8 mouse cellular contexts compared by ENCODE assay signal in genomic region chr4:82762430-82763119, GRCm38 (mm10). TPM values are rescaled to one million over a fixed set of nuclear protein-coding genes. Genes with fewer than 3 reads are reported as not detected.
DNase-seq lines count a peak whose midpoint lies in the region; ATAC-seq and TF ChIP-seq lines count a peak whose summit lies in the region.

No protein-coding gene starts in this region.

- H3K4me1 ChIP-seq in kidney, embryonic 14.5 days (ENCODE audit: control insufficient read depth, insufficient read depth, low read length) = no peaks in the 10 kb centered on the region
- no peaks in the 10 kb centered on the region for H3K4me1 ChIP-seq in midbrain, postnatal 0 days (ENCODE audit: insufficient read depth, low read length)

- no peaks in the 10 kb centered on the region for H3K36me3 ChIP-seq in kidney, embryonic 14.5 days (ENCODE audit: control insufficient read depth, insufficient read depth, low read length)
- no peaks in the 10 kb centered on the region for H3K36me3 ChIP-seq in midbrain, postnatal 0 days (ENCODE audit: insufficient read depth, low read length)

- peak overlapping the region; percentile 18; the same call in 1 of the 2 replicates for H3K4me2 ChIP-seq in kidney, embryonic 14.5 days (replicated peaks; ENCODE audit: low read depth, low read length)
- 0 out of 2 replicates have a peak overlapping the region, but pooled peaks have one; percentile 9 for H3K4me2 ChIP-seq in midbrain, postnatal 0 days (ENCODE audit: low read depth, low read length, poor library complexity, severe bottlenecking)

- TF ChIP-seq CTCF in midbrain, postnatal 0 days (IDR thresholded peaks at IDR 0.05) = no peak

- H3K27me3 ChIP-seq in kidney, embryonic 14.5 days (ENCODE audit: control insufficient read depth, insufficient read depth, low read length) = no peaks in the 10 kb centered on the region
- no peaks in the 10 kb centered on the region for H3K27me3 ChIP-seq in midbrain, postnatal 0 days (ENCODE audit: insufficient read depth, low read length)

- H3K9me3 ChIP-seq in kidney, embryonic 14.5 days (ENCODE audit: control insufficient read depth, low read length) = no peaks in the 10 kb centered on the region
- H3K9me3 ChIP-seq in midbrain, postnatal 0 days (ENCODE audit: low read length) = no peaks in the 10 kb centered on the region

- H3K27ac ChIP-seq in kidney, embryonic 14.5 days (ENCODE audit: low read depth, low read length) = no peak overlapping the region
- H3K27ac ChIP-seq in midbrain, postnatal 0 days (ENCODE audit: low read depth, low read length) = no peak overlapping the region

- ATAC-seq in kidney, embryonic 14.5 days (ENCODE audit: low FRiP score, low TSS enrichment) = no peak; the same call in 1 of the 2 replicates
- no peak for ATAC-seq in midbrain, postnatal 0 days (ENCODE audit: low FRiP score)

- H3K4me3 ChIP-seq in kidney, embryonic 14.5 days (ENCODE audit: low read length) = no peak overlapping the region
- H3K4me3 ChIP-seq in midbrain, postnatal 0 days (ENCODE audit: low read depth, low read length) = no peak overlapping the region

- no peak overlapping the region for H3K9ac ChIP-seq in kidney, embryonic 14.5 days (ENCODE audit: low read depth, low read length)
- H3K9ac ChIP-seq in midbrain, postnatal 0 days (replicated peaks; ENCODE audit: low read length, poor library complexity, severe bottlenecking) = no peak overlapping the region

- 6% methylated on average over 10 of the region's 10 CpGs for WGBS in kidney, embryonic 14.5 days
- 6% methylated on average over 10 of the region's 10 CpGs for WGBS in midbrain, postnatal 0 days

- DNase-seq in kidney, postnatal 14 days = no peak
- peak; percentile 77 for DNase-seq in embryo, embryonic 10 days (ENCODE audit: low spot score)
- DNase-seq in heart, postnatal 10 days = peak; percentile 34 to 44
- peak; percentile 59 for DNase-seq in midbrain, postnatal 0 days (ENCODE audit: low spot score)
- DNase-seq in spleen, adult 12 weeks (ENCODE audit: low spot score) = no peak
- no peak for DNase-seq in thymus, postnatal 4 days
- no peak for DNase-seq in adrenal gland, postnatal 14 days

- intact Hi-C loops in heart, postnatal 10 days (cut with DNase I) = no loop called here

RNA-seq across cellular contexts. Expression of gene Nfib, which starts 57.0 kb away (rescaled TPM):
- 32.5 and 36.0 TPM in 2 replicates for polyA plus RNA-seq in kidney, embryonic 14.5 days (2014; fragmentation: Nextera tagmentation; extraction: Ambion mirVana)
- total RNA-seq in heart, postnatal 10 days (2021) = 100 to 1,000 TPM; 177 to 181 TPM
- 59.9 and 62.8 TPM in 2 replicates for total RNA-seq in midbrain, postnatal 0 days (2014; rRNA removed)
- 19.9 and 27.7 TPM in 2 replicates for polyA plus RNA-seq in midbrain, postnatal 0 days (2015; fragmentation: Nextera tagmentation; extraction: Ambion mirVana)
- 107 and 111 TPM in 2 replicates for total RNA-seq in adrenal gland, postnatal 14 days (2021)

Comparison
In these comparisons a context has a peak if more than half of its experiments do, and no peak if none do; other contexts are left out.
1. DNase-seq: peak in embryo, embryonic 10 days (single experiment), heart, postnatal 10 days (2 of 2) and midbrain, postnatal 0 days (single experiment); none in kidney, postnatal 14 days (single experiment), spleen, adult 12 weeks (single experiment), thymus, postnatal 4 days (single experiment) and adrenal gland, postnatal 14 days (single experiment).